Mouse (Mus musculus) olfactory bulb, adult 2 months (tissue): ENCODE measurements at regions not wholly inside any gene's neighbourhood (a gene's known extent, or its start where the extent isn't known, plus 50 kb on each side); places are given as distances from the start of the nearest gene placed in this dataset.

ENCODE experiments used
- H3K27ac ChIP-seq: fragments of 200-500 bp; 2 replicates; pipeline ENCODE4 v1.5.1; 2012; ENCODE audit warnings: low read depth, low read length; ENCODE audit not compliant: insufficient read depth
- H3K4me1 ChIP-seq: fragments of 200-500 bp; 2 replicates; pipeline ENCODE4 v1.6.1; 2012; ENCODE audit warnings: low read length; ENCODE audit not compliant: control insufficient read depth, insufficient read depth
- H3K4me3 ChIP-seq: fragments of 200-500 bp; 2 replicates; pipeline ENCODE4 v1.5.1; 2012; ENCODE audit warnings: mild to moderate bottlenecking, low read depth, low read length, moderate library complexity; ENCODE audit not compliant: insufficient read depth
- CTCF ChIP-seq: fragments of 200-500 bp; IDR thresholded peaks from 2 replicates; pipeline ENCODE4 v1.5.1; 2012; ENCODE audit warnings: low read depth, mild to moderate bottlenecking, low read length, moderate library complexity; ENCODE audit not compliant: insufficient read depth
- POLR2A ChIP-seq: fragments of 200-500 bp; IDR thresholded peaks from 2 replicates; pipeline ENCODE4 v1.6.1; 2012; ENCODE audit warnings: mild to moderate bottlenecking, low read depth, low read length, moderate library complexity; ENCODE audit not compliant: insufficient read depth
- WGBS: fragments of 180-500 bp; shearing (Covaris S2); methylation state at CpG from one replicate; pipeline ENCODE4 v1.1.7; 2018; 5-methylcytosine and 5-hydroxymethylcytosine counted together

DNA sequence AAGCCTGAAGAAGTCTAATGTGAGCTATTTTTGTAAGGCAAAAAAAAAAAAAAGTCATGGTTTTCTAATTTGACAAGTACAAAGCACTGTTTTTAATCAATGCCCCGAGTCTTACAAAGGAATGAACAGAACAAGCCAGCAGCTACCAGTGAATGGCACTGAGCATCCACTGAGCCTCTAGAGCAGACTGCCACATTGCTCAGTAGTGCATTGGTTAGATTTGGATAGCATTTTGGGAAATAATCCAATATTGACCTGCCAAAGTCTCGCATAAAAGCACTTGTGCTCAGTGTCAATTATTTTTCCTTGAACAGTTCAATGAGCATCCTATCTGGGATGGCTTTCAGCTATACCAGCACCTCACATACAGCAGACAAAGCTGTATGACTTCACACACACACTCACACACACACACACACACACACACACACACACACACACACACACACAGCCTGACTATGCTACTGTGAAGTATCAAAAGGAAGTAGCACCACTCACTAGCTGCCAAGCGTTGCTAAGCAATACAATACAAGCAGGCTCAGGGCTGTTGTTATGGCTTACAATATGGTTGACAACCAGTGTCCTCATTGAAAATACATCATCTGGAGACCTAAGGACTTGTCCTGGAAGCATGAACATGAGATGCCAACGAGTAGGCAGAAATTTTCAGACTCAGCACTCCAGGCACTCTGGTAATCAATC, 717.8 kb downstream of the Bcl11a start:
- TF ChIP-seq CTCF, result no peak
- no peak for TF ChIP-seq POLR2A
- no peaks in the 10 kb centered on the region for H3K4me1 ChIP-seq
- H3K4me3 ChIP-seq, result no peak overlapping the region
- 47% methylated on average over 4 of the region's 4 CpGs for WGBS
- no peak overlapping the region for H3K27ac ChIP-seq

DNA sequence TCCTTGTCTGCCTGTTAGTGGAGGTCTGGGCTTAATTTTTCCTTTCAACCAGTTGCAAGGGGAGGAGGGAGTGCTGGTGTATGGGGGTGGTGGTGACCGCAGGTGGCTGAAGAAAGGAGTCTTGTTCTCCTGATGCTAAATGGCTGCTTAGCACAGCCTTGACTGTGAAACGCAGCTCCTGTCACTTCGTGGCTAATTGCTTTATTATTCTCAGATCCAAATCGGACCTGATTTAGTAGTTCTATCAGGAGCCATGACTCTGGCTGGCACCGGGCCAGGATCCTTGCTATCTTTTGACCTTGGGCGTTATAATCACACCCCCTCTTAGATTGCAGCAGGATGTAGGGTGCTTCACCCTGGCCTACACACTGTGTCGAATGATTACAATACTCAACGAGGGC, 726.8 kb downstream of the Bcl11a start:
- H3K4me1 ChIP-seq, result no peaks in the 10 kb centered on the region; the same call in 1 of the 2 replicates
- TF ChIP-seq CTCF, result no peak
- no peak for TF ChIP-seq POLR2A
- 38% methylated on average over 8 of the region's 8 CpGs for WGBS
- no peak overlapping the region for H3K4me3 ChIP-seq
- no peak overlapping the region for H3K27ac ChIP-seq

DNA sequence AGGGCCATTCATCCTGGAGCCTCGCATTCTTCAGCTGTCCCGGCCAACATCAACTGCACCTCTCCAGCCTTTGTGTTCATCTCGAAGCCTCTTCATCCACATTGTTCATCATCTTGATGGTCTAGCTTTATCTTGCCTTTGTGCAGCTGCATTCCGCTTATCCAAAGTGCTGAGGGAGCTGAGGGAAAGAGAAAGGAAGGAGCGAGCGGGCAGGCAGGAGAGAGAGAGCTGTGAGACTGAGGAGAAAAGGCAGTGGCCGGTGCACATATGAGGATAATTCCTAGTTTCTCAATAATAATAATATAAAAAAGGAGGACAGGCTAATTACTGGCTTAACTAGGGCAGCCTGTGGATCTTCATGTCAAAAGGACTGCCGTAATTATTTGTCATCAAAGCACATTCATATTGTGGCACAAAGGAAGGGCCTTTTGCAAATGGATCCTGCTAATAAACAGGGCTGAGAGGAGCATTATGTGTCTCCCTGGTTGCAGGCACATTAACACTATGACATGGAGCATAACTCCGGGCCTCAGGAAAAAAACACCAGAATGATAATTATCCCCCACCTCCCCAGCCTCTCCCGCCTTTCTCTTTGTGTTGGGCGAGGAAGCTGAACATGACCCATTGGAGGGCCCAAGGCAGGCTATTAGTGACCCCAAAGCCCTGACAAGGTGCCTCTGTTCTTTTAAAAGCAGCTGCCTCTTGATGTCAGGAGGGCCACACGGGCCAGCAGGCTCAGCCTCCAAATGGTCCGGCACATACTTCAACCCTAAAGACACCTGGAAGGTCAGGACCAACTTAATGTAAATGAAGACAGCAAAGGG, 751.9 kb downstream of the Bcl11a start:
- H3K4me3 ChIP-seq, result no peak overlapping the region
- peaks cover 7% of the 10 kb centered on the region for H3K4me1 ChIP-seq
- WGBS, result 30% methylated on average over 13 of the region's 13 CpGs
- H3K27ac ChIP-seq, result peak overlapping the region; percentile 92
- TF ChIP-seq CTCF, result no peak
- no peak for TF ChIP-seq POLR2A

DNA sequence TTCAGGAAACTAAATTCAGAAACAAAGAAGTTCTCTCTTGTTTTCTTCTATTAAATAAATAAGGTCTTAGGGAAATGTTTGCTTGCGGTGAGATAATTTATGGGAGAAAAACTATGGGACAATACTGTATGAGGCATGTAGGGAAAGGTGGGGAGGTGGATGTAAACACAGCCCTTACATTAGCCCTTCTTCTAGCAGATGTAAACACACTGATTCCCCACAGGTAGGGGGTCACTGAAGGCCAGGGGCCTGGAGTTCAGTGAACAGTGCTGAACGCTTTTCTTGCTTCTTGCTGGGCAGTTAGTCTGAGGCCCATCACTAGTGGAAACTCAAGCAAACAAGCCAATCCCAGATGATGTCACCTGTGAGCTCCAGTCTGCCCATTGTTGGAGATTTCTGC, 752.6 kb downstream of the Bcl11a start:
- H3K4me1 ChIP-seq, result peaks cover 7% of the 10 kb centered on the region
- no peak for TF ChIP-seq CTCF
- WGBS, result 84% methylated on average over 2 of the region's 2 CpGs
- H3K4me3 ChIP-seq, result no peak overlapping the region
- H3K27ac ChIP-seq, result no peak overlapping the region

DNA sequence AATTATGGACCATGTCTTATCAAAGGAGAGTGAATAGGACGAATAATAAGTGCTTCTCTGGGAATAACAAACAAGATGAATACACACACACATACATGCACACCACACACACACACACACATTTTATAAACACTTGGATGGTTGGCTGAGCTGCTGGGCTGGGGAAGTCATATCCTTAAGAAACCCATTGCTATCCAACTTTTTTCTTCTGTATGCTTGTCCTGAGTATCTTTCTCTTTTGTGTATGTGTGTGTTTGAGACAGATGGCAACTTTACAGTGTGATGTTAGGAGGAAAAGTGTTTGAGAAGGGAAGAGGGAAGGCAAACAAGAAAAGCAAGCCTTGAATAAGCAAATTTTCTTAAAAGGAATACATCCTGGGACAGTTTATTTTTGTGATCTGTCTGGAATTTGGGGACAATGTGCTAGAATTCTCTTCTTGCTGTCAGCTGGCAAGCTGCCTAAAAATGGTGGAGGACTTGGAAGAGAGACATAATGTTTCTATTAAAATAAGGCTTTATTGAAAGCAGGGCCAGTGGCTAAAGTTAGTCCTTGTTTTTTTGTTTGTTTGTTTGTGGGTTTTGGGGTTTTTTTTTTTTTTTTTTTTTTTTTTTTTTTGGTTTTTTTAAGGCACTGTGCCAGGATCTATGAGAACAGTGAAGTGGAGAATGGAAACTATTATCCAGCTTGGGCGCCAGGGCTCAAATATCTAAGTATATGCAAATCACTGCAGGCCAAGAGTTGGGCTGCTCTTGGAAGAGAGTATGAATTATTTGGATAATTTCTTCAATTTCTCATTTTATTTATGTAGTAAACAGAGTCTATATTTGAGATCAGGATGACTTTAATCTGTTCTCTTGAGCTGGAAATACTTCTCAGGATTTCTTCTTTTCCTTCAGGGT, 766.2 kb downstream of the Bcl11a start:
- Histone ChIP-seq H3K4me3 (no peak overlapping the region), H3K4me1 (no peaks in the 10 kb centered on the region), H3K27ac (no peak overlapping the region)
- no peak for TF ChIP-seq CTCF
- no peak for TF ChIP-seq POLR2A
- 58% methylated on average over 2 of the region's 2 CpGs for WGBS

GRCm38 (mm10) chr11:24856991-24857390, 779.1 kb downstream of the Bcl11a start:
- Histone ChIP-seq H3K4me1 (no peaks in the 10 kb centered on the region), H3K27ac (no peak overlapping the region), H3K4me3 (no peak overlapping the region)
- no peak for TF ChIP-seq POLR2A
- TF ChIP-seq CTCF, result no peak
- 69% methylated on average over 6 of the region's 6 CpGs for WGBS

DNA sequence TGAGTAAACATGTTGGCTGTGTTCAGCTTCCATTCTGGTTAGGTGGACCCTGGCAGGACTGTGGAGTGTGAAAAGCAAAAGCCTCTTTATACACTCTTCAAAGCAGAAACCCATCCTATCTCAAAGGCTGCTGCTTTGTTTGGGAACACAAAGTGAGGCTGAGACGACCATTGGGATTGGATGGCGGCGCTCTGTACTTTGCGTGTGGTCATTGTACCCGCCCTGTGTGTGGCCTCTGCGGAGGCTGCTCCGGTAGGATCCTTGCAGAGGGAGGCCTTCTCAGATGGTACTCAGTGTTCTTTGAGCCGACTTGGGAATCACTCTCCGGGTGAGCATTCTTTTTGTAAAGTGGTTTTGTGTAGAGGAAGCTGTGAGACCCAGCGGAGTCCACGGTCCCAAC, 786.8 kb downstream of the Bcl11a start:
- no peak overlapping the region for H3K27ac ChIP-seq
- TF ChIP-seq CTCF (no peak), POLR2A (no peak)
- no peak overlapping the region for H3K4me3 ChIP-seq
- 62% methylated on average over 11 of the region's 11 CpGs for WGBS
- no peaks in the 10 kb centered on the region for H3K4me1 ChIP-seq

DNA sequence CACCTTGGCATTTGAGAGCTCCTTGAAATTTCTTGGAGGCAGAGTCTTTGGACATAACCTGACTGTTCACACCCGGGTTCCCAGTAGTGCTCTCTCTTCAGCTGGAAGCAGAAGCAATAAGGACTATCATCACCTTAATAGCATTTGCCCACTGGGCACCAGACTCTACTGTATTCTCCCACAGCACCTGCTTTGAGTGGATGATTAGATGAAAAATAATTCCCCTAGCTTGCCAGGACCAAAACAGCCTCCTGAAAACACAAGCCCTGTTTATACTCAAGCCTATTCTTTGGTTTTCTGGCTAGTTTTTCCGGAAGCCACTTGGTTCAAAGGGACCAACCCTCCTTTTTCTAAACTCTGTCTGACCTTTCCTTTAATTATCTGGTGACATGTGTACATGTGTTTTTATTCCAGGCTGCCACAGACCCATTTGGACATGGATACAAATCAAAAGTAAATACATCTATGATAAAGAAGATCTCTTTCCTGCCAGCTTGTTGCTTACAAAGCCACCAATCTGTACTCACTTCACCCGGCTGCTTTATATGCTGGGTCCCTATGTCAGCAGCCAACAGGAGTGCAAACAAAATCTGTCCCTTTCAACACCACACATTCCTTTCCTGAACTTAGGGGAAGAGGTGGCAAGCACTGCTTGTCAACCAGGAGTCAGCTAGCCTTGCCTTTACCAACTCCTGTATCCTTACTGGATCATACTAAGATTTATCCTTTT, 787.4 kb downstream of the Bcl11a start:
- WGBS, result 61% methylated on average over 3 of the region's 3 CpGs
- no peaks in the 10 kb centered on the region for H3K4me1 ChIP-seq
- TF ChIP-seq CTCF, result no peak
- TF ChIP-seq POLR2A, result no peak
- H3K27ac ChIP-seq, result no peak overlapping the region
- no peak overlapping the region for H3K4me3 ChIP-seq
